Mouse (Mus musculus) intestine, embryonic 14.5 days (tissue): Measurements from ENCODE around the gene Ubxn11. TPM values are rescaled to one million over a fixed set of nuclear protein-coding genes. Genes with fewer than 3 reads are reported as not detected.
"Not testable (repeated sequence)": the region's sequence is repeated elsewhere in the genome, so short reads cannot be mapped to it uniquely, and the experiment has no call there.

Source experiments
- ATAC-seq: fragments of 200-750 bp; cut with Nextera tagmentation; replicated peaks from 2 replicates; pipeline ENCODE4 v1.8.0; 2017; ENCODE audit warnings: low read depth, moderate number of reproducible peaks, moderate TSS enrichment, moderate library complexity; ENCODE audit not compliant: low FRiP score, low TSS enrichment
- DNase-seq: peaks from one replicate; pipeline ENCODE4 v3.0.0-alpha.2; 2018; ENCODE audit warnings: low spot score
- H3K27ac ChIP-seq: fragments of 300-500 bp; sonication (generic); 2 replicates; pipeline ENCODE4 v1.5.1; 2014; ENCODE audit warnings: low read depth, mild to moderate bottlenecking, control low read depth
- H3K27me3 ChIP-seq: fragments of 300-500 bp; sonication (generic); replicated peaks from 2 replicates; pipeline ENCODE4 v1.6.1; 2014; ENCODE audit warnings: low read length, control low read depth; ENCODE audit not compliant: control insufficient read depth, insufficient read depth
- H3K36me3 ChIP-seq: fragments of 300-500 bp; sonication (generic); 2 replicates; pipeline ENCODE4 v1.6.1; 2014; ENCODE audit warnings: low read length, control low read depth; ENCODE audit not compliant: control insufficient read depth, insufficient read depth
- H3K4me1 ChIP-seq: fragments of 300-500 bp; sonication (generic); replicated peaks from 2 replicates; pipeline ENCODE4 v1.6.1; 2014; ENCODE audit warnings: low read length, control low read depth, mixed read lengths; ENCODE audit not compliant: control insufficient read depth, insufficient read depth
- H3K4me2 ChIP-seq: fragments of 300-500 bp; sonication (generic); 2 replicates; pipeline ENCODE4 v1.6.1; 2014; ENCODE audit warnings: low read length
- H3K4me3 ChIP-seq: fragments of 300-500 bp; sonication (generic); 2 replicates; pipeline ENCODE4 v1.5.1; 2014; ENCODE audit warnings: low read depth, low read length, control low read depth, mixed read lengths
- H3K9ac ChIP-seq: fragments of 300-500 bp; sonication (generic); 2 replicates; pipeline ENCODE4 v1.6.1; 2014; ENCODE audit warnings: mild to moderate bottlenecking, low read length
- H3K9me3 ChIP-seq: fragments of 300-500 bp; sonication (generic); 2 replicates; pipeline ENCODE4 v1.6.1; 2016; ENCODE audit warnings: low read length, control low read depth; ENCODE audit not compliant: control insufficient read depth
- WGBS: fragments of 180-500 bp; shearing (Covaris S2); extraction: QIAGEN DNeasy Blood & Tissue Kit; methylation state at CpG from one replicate; pipeline ENCODE4 v1.1.7; 2014; 5-methylcytosine and 5-hydroxymethylcytosine counted together
- polyA plus RNA-seq: library from polyadenylated mRNA; unstranded; fragments of >200 nt; fragmentation: Nextera tagmentation; extraction: Ambion mirVana; gene quantifications from 2 replicates; pipeline ENCODE4 v1.2.1, GENCODE M21; 2014

Ubxn11 gene
- polyA plus RNA-seq, 1 experiment from 2014 or later = 5.7 TPM

DNA sequence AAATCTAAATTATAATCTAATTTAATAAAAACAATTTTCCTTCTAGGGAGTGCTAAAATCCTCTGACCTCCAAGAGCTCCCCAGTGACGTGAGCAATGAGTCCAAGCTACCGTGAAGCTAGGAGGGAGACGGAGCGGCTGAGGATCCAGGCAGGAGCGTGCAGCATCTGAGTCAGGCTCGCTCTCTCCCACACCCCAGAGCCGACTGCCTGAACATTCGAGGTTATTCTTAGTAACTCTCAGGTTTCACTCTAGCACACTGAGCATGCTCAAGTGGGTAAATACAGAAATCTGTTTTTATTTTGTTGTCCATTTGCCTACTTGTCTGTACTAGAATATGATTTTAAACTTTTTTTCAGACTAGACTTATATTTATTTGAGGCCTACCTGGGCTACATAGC is 54.4 kb downstream of the Ubxn11 start:
- H3K36me3 ChIP-seq = peaks cover 15% of the 10 kb centered on the region; the same call in 1 of the 2 replicates
- H3K4me1 ChIP-seq = peaks cover 4% of the 10 kb centered on the region; the same call in 1 of the 2 replicates
- H3K4me2 ChIP-seq = no peak overlapping the region
- WGBS = 65% methylated on average over 8 of the region's 8 CpGs
- no peak overlapping the region for H3K27ac ChIP-seq
- no peak overlapping the region for H3K9ac ChIP-seq
- ATAC-seq = no peak
- no peak for DNase-seq
- H3K27me3 ChIP-seq = no peaks in the 10 kb centered on the region
- H3K4me3 ChIP-seq = no peak overlapping the region
- no peaks in the 10 kb centered on the region for H3K9me3 ChIP-seq

DNA sequence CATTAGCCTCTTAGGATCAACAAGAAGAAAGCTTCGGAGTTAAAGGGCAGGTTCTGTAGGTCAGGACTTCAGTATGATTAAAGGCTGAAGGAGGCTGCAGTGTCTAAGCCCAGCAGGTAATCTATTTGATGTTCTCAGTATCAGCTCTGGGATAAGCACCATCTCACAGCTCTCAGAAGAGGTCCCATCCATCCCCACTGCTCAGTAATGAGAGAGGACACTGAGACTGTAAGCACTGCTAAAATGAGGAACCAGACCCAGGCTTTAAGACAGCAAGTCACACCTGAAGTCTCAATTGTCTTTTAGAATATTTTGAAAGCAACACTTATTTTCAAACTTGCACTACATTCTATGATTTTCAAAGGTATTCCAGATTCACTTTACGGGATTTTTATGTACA is 55.2 kb downstream of the Ubxn11 start:
- Histone ChIP-seq H3K4me2 (no peak overlapping the region), H3K9ac (no peak overlapping the region), H3K27ac (no peak overlapping the region), H3K4me3 (no peak overlapping the region), H3K27me3 (no peaks in the 10 kb centered on the region), H3K36me3 (peaks cover 12% of the 10 kb centered on the region; the same call in 1 of the 2 replicates), H3K4me1 (peaks cover 4% of the 10 kb centered on the region; the same call in 1 of the 2 replicates), H3K9me3 (no peaks in the 10 kb centered on the region)
- DNase-seq (no peak), ATAC-seq (no peak)
- 85% methylated on average over 2 of the region's 2 CpGs for WGBS

DNA sequence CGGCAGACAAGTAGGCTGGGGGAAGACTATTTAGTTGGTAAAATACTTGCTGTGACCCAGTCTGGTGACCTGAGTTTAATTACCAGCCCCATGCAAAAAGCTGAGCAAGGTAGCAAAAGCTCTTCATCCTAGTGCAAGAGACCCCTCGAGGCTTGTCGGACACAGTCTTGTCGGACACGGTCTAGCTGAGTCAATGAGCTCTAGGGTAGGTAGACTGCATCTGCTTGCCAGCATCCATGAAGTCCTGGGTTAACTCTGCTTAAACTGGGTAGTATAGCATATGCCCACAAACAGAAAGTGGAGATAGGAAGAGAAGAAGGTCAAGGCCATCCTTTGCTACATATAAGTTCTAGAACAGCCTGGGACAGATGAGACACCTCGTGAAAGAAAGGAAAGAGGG is 56.4 kb downstream of the Ubxn11 start:
- Histone ChIP-seq H3K4me2 (no peak overlapping the region), H3K4me1 (peaks cover 4% of the 10 kb centered on the region; the same call in 1 of the 2 replicates), H3K4me3 (no peak overlapping the region), H3K9me3 (no peaks in the 10 kb centered on the region), H3K36me3 (peaks cover 4% of the 10 kb centered on the region; the same call in 1 of the 2 replicates), H3K9ac (no peak overlapping the region), H3K27ac (no peak overlapping the region), H3K27me3 (no peaks in the 10 kb centered on the region)
- 87% methylated on average over 6 of the region's 6 CpGs for WGBS
- DNase-seq = no peak
- no peak for ATAC-seq

DNA sequence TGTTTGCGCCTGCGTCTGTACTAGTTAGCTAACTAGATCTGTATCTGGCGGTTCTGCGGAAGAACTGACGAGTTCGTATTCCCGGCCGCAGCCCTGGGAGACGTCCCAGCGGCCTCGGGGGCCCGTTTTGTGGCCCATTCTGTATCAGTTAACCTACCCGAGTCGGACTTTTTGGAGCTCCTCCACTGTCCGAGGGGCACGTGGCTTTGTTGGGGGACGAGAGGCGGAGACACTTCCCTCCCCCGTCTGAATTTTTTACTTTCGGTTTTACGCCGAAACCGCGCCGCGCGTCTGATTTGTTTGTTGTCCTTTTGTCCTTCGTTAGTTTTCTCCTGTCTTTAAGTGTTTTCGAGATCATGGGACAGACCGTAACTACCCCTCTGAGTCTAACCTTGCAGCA is 57.7 kb downstream of the Ubxn11 start:
- DNase-seq = peak; percentile 80
- not testable (repeated sequence) for H3K27ac ChIP-seq, H3K4me1 ChIP-seq, H3K36me3 ChIP-seq, H3K27me3 ChIP-seq, H3K9me3 ChIP-seq, ATAC-seq
- H3K4me3 ChIP-seq = peak overlapping the region; percentile 42
- H3K9ac ChIP-seq = 0 out of 2 replicates have a peak overlapping the region, but pooled peaks have one; percentile 34
- WGBS = 11% methylated on average over 26 of the region's 30 CpGs
- H3K4me2 ChIP-seq = peak overlapping the region; percentile 43

GRCm38 (mm10) chr4:134164591-134164990 is 62.2 kb downstream of the Ubxn11 start:
- 87% methylated on average over 5 of the region's 6 CpGs for WGBS
- H3K36me3 ChIP-seq = peaks cover 18% of the 10 kb centered on the region
- H3K27ac ChIP-seq = no peak overlapping the region
- ATAC-seq (no peak), DNase-seq (no peak)
- H3K9ac ChIP-seq = no peak overlapping the region
- no peaks in the 10 kb centered on the region for H3K27me3 ChIP-seq
- no peak overlapping the region for H3K4me2 ChIP-seq
- no peaks in the 10 kb centered on the region for H3K9me3 ChIP-seq
- no peak overlapping the region for H3K4me3 ChIP-seq
- no peaks in the 10 kb centered on the region for H3K4me1 ChIP-seq

- H3K9me3 ChIP-seq = no peaks in the 10 kb centered on the region
- H3K4me3 ChIP-seq = no peak overlapping the region
- H3K4me2 ChIP-seq = no peak overlapping the region
- H3K27me3 ChIP-seq = no peaks in the 10 kb centered on the region
- no peak overlapping the region for H3K9ac ChIP-seq
- H3K27ac ChIP-seq = no peak overlapping the region
- no peak for DNase-seq
- H3K4me1 ChIP-seq = no peaks in the 10 kb centered on the region
- WGBS = 73% methylated on average over 6 of the region's 6 CpGs
- peaks cover 18% of the 10 kb centered on the region for H3K36me3 ChIP-seq
- no peak for ATAC-seq
These were observed 62.7 kb downstream of the Ubxn11 start for GRCm38 (mm10) chr4:134165024-134165423.

DNA sequence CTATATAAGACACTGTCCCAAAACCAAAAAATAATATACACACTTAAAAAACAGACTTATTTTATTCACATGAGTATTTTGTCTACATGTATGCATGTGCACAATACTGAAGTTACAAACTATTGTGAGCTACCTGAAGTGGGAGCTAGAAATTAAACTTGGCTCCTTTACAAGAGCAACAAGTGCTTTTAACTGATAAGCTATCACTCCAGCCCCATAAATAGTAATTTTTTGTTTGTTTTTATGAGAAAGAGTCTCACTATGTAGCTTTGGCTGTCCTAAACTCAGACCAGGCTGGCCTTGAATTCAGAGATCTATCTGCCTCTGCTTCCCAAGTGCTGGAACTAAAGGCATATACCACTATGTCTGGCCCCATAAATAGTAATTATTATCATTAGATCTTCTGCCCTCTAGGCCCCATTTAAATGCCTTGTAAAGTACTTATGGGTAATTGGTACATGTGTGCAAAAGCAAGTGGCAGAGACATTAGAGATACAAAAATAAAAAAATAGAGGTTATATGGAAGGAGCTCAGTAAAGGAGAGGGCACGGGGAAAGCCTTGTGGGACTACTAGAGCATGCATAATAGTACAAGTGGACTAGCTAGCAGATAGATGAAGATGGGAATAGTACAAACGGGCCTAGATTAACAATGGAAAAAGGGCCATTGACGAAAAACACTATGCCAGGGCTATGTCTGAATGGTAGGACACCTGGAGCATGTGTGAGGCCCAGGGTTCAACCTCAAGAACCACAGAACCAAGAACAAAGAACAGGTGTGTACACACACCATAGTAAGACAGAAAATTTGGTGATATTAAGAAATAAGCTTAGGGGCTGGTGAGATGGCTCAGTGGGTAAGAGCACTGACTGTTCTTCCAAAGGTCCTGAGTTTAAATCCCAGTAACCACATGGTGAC is 63.4 kb downstream of the Ubxn11 start:
- WGBS = 91% methylated on average over 3 of the region's 3 CpGs
- no peak overlapping the region for H3K4me2 ChIP-seq
- no peak for DNase-seq
- H3K9me3 ChIP-seq = no peaks in the 10 kb centered on the region
- no peaks in the 10 kb centered on the region for H3K4me1 ChIP-seq
- H3K36me3 ChIP-seq = peaks cover 18% of the 10 kb centered on the region
- no peaks in the 10 kb centered on the region for H3K27me3 ChIP-seq
- H3K27ac ChIP-seq = no peak overlapping the region
- H3K4me3 ChIP-seq = no peak overlapping the region
- H3K9ac ChIP-seq = no peak overlapping the region
- no peak for ATAC-seq

DNA sequence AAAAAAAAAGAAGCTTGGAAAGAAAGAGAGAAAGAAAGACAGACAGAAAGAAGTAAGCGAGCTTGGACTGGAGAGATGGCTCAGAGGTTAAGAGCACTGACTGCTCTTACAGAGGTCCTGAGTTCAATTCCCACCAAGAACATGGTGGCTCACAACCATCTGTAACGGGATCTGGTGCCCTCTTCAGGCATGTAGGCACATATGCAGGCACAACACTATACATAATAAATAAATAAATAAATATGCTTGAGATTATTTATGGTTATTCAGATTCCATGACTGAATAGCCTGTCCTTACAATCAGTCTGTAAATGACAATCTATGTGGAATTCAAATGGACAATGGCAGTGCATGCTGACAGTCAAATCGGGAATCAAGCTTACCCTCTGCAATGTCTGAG is 64.5 kb downstream of the Ubxn11 start:
- peaks cover 24% of the 10 kb centered on the region for H3K36me3 ChIP-seq
- WGBS = 94% methylated on average over 3 of the region's 3 CpGs
- no peak overlapping the region for H3K4me3 ChIP-seq
- H3K9me3 ChIP-seq = no peaks in the 10 kb centered on the region
- ATAC-seq = no peak
- no peak for DNase-seq
- no peak overlapping the region for H3K27ac ChIP-seq
- H3K27me3 ChIP-seq = no peaks in the 10 kb centered on the region
- H3K4me2 ChIP-seq = no peak overlapping the region
- H3K9ac ChIP-seq = no peak overlapping the region
- no peaks in the 10 kb centered on the region for H3K4me1 ChIP-seq

- DNase-seq (no peak), ATAC-seq (no peak)
- H3K9ac ChIP-seq = no peak overlapping the region
- 82% methylated on average over 3 of the region's 3 CpGs for WGBS
- no peak overlapping the region for H3K4me3 ChIP-seq
- no peak overlapping the region for H3K27ac ChIP-seq
- peaks cover 7% of the 10 kb centered on the region; the same call in 1 of the 2 replicates for H3K36me3 ChIP-seq
- H3K9me3 ChIP-seq = no peaks in the 10 kb centered on the region
- no peaks in the 10 kb centered on the region for H3K4me1 ChIP-seq
- H3K4me2 ChIP-seq = no peak overlapping the region
- no peaks in the 10 kb centered on the region for H3K27me3 ChIP-seq
These were observed 70.0 kb downstream of the Ubxn11 start for GRCm38 (mm10) chr4:134172391-134172790.
